Mouse (Mus musculus) telencephalon, adult 2 months (tissue): ENCODE measurements around the gene Ctnnd1.
A peak's percentile ranks its signal among the peaks of the same experiment; 100 is the strongest.
"Not testable (repeated sequence)": the region's sequence is repeated elsewhere in the genome, so short reads cannot be mapped to it uniquely, and the experiment has no call there.

Experiments used
- DNase-seq: peaks from one replicate; pipeline ENCODE4 v3.0.0-alpha.2; 2011; ENCODE audit warnings: low read depth, low spot score

Ctnnd1 gene

GRCm38 (mm10) chr2:84650464-84651195 is at the start of gene Ctnnd1:
Ctnnd1 (minus strand) TSS chr2:84650765.
- peak; percentile 97 for DNase-seq

GRCm38 (mm10) chr2:84695007-84695695 is 44.6 kb upstream of the Ctnnd1 start:
- DNase-seq, result no peak

GRCm38 (mm10) chr2:84690050-84690449 is 39.5 kb upstream of the Ctnnd1 start:
- DNase-seq, result no peak

- no peak for DNase-seq
These were observed 37.7 kb upstream of the Ctnnd1 start for GRCm38 (mm10) chr2:84688080-84688844.

- no peak for DNase-seq
These were observed 32.1 kb upstream of the Ctnnd1 start for GRCm38 (mm10) chr2:84682605-84683183.

GRCm38 (mm10) chr2:84679016-84679415 is 28.5 kb upstream of the Ctnnd1 start, which contains the start of gene Tmx2:
Tmx2 (minus strand) TSS chr2:84679140.
- DNase-seq, result no peak

- DNase-seq, result peak; percentile 100
These were observed 27.7 kb upstream of the Ctnnd1 start, which contains the start of the genes Gm28635 and Med19 for GRCm38 (mm10) chr2:84677968-84678880. Gm28635 (minus strand) TSS chr2:84678041. Med19 (plus strand) TSS chr2:84678402.

GRCm38 (mm10) chr2:84677270-84677967 is 26.9 kb upstream of the Ctnnd1 start:
- peak; percentile 26 for DNase-seq

- not testable (repeated sequence) for DNase-seq
These were observed 21.0 kb upstream of the Ctnnd1 start for GRCm38 (mm10) chr2:84671535-84671934.

GRCm38 (mm10) chr2:84670569-84670933 is 20.0 kb upstream of the Ctnnd1 start, which contains the start of gene Selenoh:
Selenoh (minus strand) TSS chr2:84670770.
- peak; percentile 88 for DNase-seq

GRCm38 (mm10) chr2:84669828-84670568 is 19.4 kb upstream of the Ctnnd1 start:
- no peak for DNase-seq

- DNase-seq, result no peak
These were observed 15.5 kb upstream of the Ctnnd1 start for GRCm38 (mm10) chr2:84666081-84666480.

- DNase-seq, result no peak
These were observed 12.3 kb upstream of the Ctnnd1 start for GRCm38 (mm10) chr2:84662866-84663265.

GRCm38 (mm10) chr2:84660253-84660652 is 9.7 kb upstream of the Ctnnd1 start:
- peak; percentile 59 for DNase-seq

GRCm38 (mm10) chr2:84658806-84659205 is 8.2 kb upstream of the Ctnnd1 start, which contains the start of gene Btbd18:
Btbd18 (plus strand) TSS chr2:84659079.
- DNase-seq, result no peak

- DNase-seq, result no peak
These were observed 5.3 kb upstream of the Ctnnd1 start for GRCm38 (mm10) chr2:84655864-84656263.

- no peak for DNase-seq
These were observed 2.8 kb upstream of the Ctnnd1 start for GRCm38 (mm10) chr2:84653354-84653753.

- no peak for DNase-seq
These were observed 891 bp downstream of the Ctnnd1 start for GRCm38 (mm10) chr2:84649674-84650073.

GRCm38 (mm10) chr2:84648369-84648768 is 2.2 kb downstream of the Ctnnd1 start:
- DNase-seq, result no peak
